Mouse (Mus musculus): ENCODE data around the gene Ano6.

DNA sequence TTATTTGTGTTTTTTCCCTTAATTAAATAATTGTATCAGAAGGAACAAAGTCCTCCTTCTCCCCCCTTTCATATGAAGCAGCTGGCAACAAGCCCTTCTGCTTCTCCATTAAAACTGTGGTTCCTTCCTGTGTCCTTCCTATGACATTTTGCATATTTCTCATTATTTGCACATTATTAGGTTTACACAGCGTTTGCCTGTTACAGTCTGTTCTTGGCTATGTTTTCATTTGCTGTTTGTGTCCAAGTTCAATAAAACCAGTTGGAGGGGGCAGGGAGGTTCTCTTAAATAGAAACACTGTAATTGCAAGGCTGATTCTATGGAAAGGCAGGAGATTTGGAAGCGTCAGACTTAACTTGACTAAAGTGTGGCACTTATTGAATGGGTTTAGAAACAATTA lies 46.8 kb upstream of the Ano6 start:
- no peak for TF ChIP-seq CTCF (IDR thresholded peaks at IDR 0.05)
- no peak for TF ChIP-seq EP300 (IDR thresholded peaks at IDR 0.05)
